Mouse (Mus musculus): ENCODE measurements around the gene Trpc6. TPM values are rescaled to one million over a fixed set of nuclear protein-coding genes. Genes with fewer than 3 reads are reported as not detected.

The Trpc6 gene
- total and polyA plus RNA-seq, 2 experiments, result not detected

- no peak for TF ChIP-seq POLR2A (IDR thresholded peaks at IDR 0.05; ENCODE audit: extremely low read depth, insufficient read depth, low read length)
- no peak for TF ChIP-seq CTCF (IDR thresholded peaks at IDR 0.05; ENCODE audit: low read depth, low read length)
- Histone ChIP-seq H3K36me3 (ENCODE audit: control insufficient read depth, insufficient read depth, low read length) (no peaks in the 10 kb centered on the region), H3K27ac (replicated peaks; ENCODE audit: insufficient read depth, low read depth, low read length) (no peak overlapping the region), H3K4me1 (ENCODE audit: control insufficient read depth, insufficient read depth, low read length) (no peaks in the 10 kb centered on the region), H3K79me2 (ENCODE audit: control insufficient read depth, insufficient read depth, low read length) (no peaks in the 10 kb centered on the region), H3K27me3 (ENCODE audit: control insufficient read depth, insufficient read depth, low read length) (no peaks in the 10 kb centered on the region), H3K9ac (ENCODE audit: low read depth, low read length) (no peak overlapping the region), H3K4me3 (ENCODE audit: insufficient read depth, low read depth, low read length) (no peak overlapping the region)
- DNase-seq (ENCODE audit: extremely low read depth, low read depth, low spot score), result no peak
- WGBS, result 44% methylated on average over 1 of the region's 1 CpGs
These were observed 132.7 kb downstream of the Trpc6 start for GRCm38 (mm10) chr9:8676607-8677006.

- H3K36me3 ChIP-seq (ENCODE audit: control insufficient read depth, insufficient read depth, low read length), result no peaks in the 10 kb centered on the region
- no peak overlapping the region for H3K4me3 ChIP-seq (ENCODE audit: insufficient read depth, low read depth, low read length)
- DNase-seq (ENCODE audit: extremely low read depth, low read depth, low spot score), result no peak
- H3K4me1 ChIP-seq (ENCODE audit: control insufficient read depth, insufficient read depth, low read length), result no peaks in the 10 kb centered on the region
- no peaks in the 10 kb centered on the region for H3K27me3 ChIP-seq (ENCODE audit: control insufficient read depth, insufficient read depth, low read length)
- TF ChIP-seq POLR2A (IDR thresholded peaks at IDR 0.05; ENCODE audit: extremely low read depth, insufficient read depth, low read length) (no peak), CTCF (IDR thresholded peaks at IDR 0.05; ENCODE audit: low read depth, low read length) (no peak)
- H3K9ac ChIP-seq (ENCODE audit: low read depth, low read length), result no peak overlapping the region
- WGBS, result 60% methylated on average over 2 of the region's 2 CpGs
- no peaks in the 10 kb centered on the region for H3K79me2 ChIP-seq (ENCODE audit: control insufficient read depth, insufficient read depth, low read length)
- H3K27ac ChIP-seq (replicated peaks; ENCODE audit: insufficient read depth, low read depth, low read length), result no peak overlapping the region
These were observed 149.2 kb downstream of the Trpc6 start for GRCm38 (mm10) chr9:8693177-8693576.

GRCm38 (mm10) chr9:8700669-8701068 lies 156.7 kb downstream of the Trpc6 start:
- WGBS, result 25% methylated on average over 5 of the region's 5 CpGs
- no peak overlapping the region for H3K4me3 ChIP-seq (ENCODE audit: insufficient read depth, low read depth, low read length)
- H3K36me3 ChIP-seq (ENCODE audit: control insufficient read depth, insufficient read depth, low read length), result no peaks in the 10 kb centered on the region
- peak; percentile 76 for TF ChIP-seq CTCF (IDR thresholded peaks at IDR 0.05; ENCODE audit: low read depth, low read length)
- no peak for TF ChIP-seq POLR2A (IDR thresholded peaks at IDR 0.05; ENCODE audit: extremely low read depth, insufficient read depth, low read length)
- peak; percentile 56 for DNase-seq (ENCODE audit: extremely low read depth, low read depth, low spot score)
- H3K4me1 ChIP-seq (ENCODE audit: control insufficient read depth, insufficient read depth, low read length), result no peaks in the 10 kb centered on the region
- H3K9ac ChIP-seq (ENCODE audit: low read depth, low read length), result no peak overlapping the region
- no peaks in the 10 kb centered on the region for H3K27me3 ChIP-seq (ENCODE audit: control insufficient read depth, insufficient read depth, low read length)
- no peak overlapping the region for H3K27ac ChIP-seq (replicated peaks; ENCODE audit: insufficient read depth, low read depth, low read length)
- H3K79me2 ChIP-seq (ENCODE audit: control insufficient read depth, insufficient read depth, low read length), result no peaks in the 10 kb centered on the region

- no peak for TF ChIP-seq POLR2A (IDR thresholded peaks at IDR 0.05; ENCODE audit: extremely low read depth, insufficient read depth, low read length)
- TF ChIP-seq CTCF (IDR thresholded peaks at IDR 0.05; ENCODE audit: low read depth, low read length), result no peak
- H3K27ac ChIP-seq (replicated peaks; ENCODE audit: insufficient read depth, low read depth, low read length), result no peak overlapping the region
- no peaks in the 10 kb centered on the region for H3K27me3 ChIP-seq (ENCODE audit: control insufficient read depth, insufficient read depth, low read length)
- no peak overlapping the region for H3K9ac ChIP-seq (ENCODE audit: low read depth, low read length)
- no peaks in the 10 kb centered on the region for H3K4me1 ChIP-seq (ENCODE audit: control insufficient read depth, insufficient read depth, low read length)
- no peak overlapping the region for H3K4me3 ChIP-seq (ENCODE audit: insufficient read depth, low read depth, low read length)
- H3K79me2 ChIP-seq (ENCODE audit: control insufficient read depth, insufficient read depth, low read length), result no peaks in the 10 kb centered on the region
- 78% methylated on average over 1 of the region's 1 CpGs for WGBS
- DNase-seq (ENCODE audit: extremely low read depth, low read depth, low spot score), result no peak
- no peaks in the 10 kb centered on the region for H3K36me3 ChIP-seq (ENCODE audit: control insufficient read depth, insufficient read depth, low read length)
These were observed 159.6 kb downstream of the Trpc6 start for GRCm38 (mm10) chr9:8703516-8703915.

GRCm38 (mm10) chr9:8703956-8704355 lies 160.0 kb downstream of the Trpc6 start:
- H3K79me2 ChIP-seq (ENCODE audit: control insufficient read depth, insufficient read depth, low read length), result no peaks in the 10 kb centered on the region
- DNase-seq (ENCODE audit: extremely low read depth, low read depth, low spot score), result no peak
- no peaks in the 10 kb centered on the region for H3K27me3 ChIP-seq (ENCODE audit: control insufficient read depth, insufficient read depth, low read length)
- H3K27ac ChIP-seq (replicated peaks; ENCODE audit: insufficient read depth, low read depth, low read length), result no peak overlapping the region
- no peak overlapping the region for H3K9ac ChIP-seq (ENCODE audit: low read depth, low read length)
- 41% methylated on average over 5 of the region's 5 CpGs for WGBS
- H3K36me3 ChIP-seq (ENCODE audit: control insufficient read depth, insufficient read depth, low read length), result no peaks in the 10 kb centered on the region
- no peak overlapping the region for H3K4me3 ChIP-seq (ENCODE audit: insufficient read depth, low read depth, low read length)
- H3K4me1 ChIP-seq (ENCODE audit: control insufficient read depth, insufficient read depth, low read length), result no peaks in the 10 kb centered on the region
- no peak for TF ChIP-seq CTCF (IDR thresholded peaks at IDR 0.05; ENCODE audit: low read depth, low read length)
- no peak for TF ChIP-seq POLR2A (IDR thresholded peaks at IDR 0.05; ENCODE audit: extremely low read depth, insufficient read depth, low read length)

DNA sequence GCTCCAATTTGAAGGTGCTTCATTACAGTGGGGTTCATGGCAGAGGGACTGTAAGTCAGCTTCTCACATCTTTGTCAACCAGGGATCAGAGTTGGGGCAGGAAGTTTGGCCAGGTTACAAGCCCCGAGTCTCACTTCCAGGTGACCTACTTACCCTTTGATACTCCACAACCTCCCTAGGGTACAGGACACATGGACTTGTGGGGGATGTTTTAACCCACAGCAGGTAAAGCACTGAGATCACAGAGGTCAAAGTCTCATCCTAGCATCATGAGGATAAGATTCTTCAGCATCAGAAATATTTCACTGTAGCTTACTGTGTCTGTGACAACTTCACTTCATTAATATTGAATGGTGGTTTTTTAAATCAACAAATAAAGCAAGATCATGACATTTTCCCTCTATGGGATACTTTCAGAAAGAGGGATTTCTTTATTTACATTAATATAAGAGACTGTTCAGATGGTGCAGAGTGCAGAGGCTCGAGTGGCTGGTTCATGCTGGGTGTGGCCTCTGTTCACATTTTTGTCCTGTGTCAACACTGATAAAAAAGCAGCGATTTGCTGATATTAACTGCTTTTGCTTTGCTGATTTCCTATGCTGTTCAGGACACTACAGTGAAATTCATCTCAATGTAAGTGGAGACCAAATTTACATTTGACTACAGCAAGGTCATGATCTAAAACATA lies 166.3 kb downstream of the Trpc6 start:
- TF ChIP-seq CTCF (IDR thresholded peaks at IDR 0.05; ENCODE audit: low read depth, low read length) (no peak), POLR2A (IDR thresholded peaks at IDR 0.05; ENCODE audit: extremely low read depth, insufficient read depth, low read length) (no peak)
- Histone ChIP-seq H3K27me3 (ENCODE audit: control insufficient read depth, insufficient read depth, low read length) (no peaks in the 10 kb centered on the region), H3K79me2 (ENCODE audit: control insufficient read depth, insufficient read depth, low read length) (no peaks in the 10 kb centered on the region), H3K36me3 (ENCODE audit: control insufficient read depth, insufficient read depth, low read length) (no peaks in the 10 kb centered on the region), H3K4me3 (ENCODE audit: insufficient read depth, low read depth, low read length) (no peak overlapping the region), H3K9ac (ENCODE audit: low read depth, low read length) (no peak overlapping the region), H3K4me1 (ENCODE audit: control insufficient read depth, insufficient read depth, low read length) (no peaks in the 10 kb centered on the region; the same call in 1 of the 2 replicates), H3K27ac (replicated peaks; ENCODE audit: insufficient read depth, low read depth, low read length) (no peak overlapping the region)
- 32% methylated on average over 3 of the region's 3 CpGs for WGBS
- DNase-seq (ENCODE audit: extremely low read depth, low read depth, low spot score), result peak; percentile 16
